Mouse (Mus musculus): ENCODE data around the gene Sox5. TPM values are rescaled to one million over a fixed set of nuclear protein-coding genes. Genes with fewer than 3 reads are reported as not detected.

The Sox5 gene
- polyA plus RNA-seq, 1 experiment from 2014 or later, result 38.9 TPM

GRCm38 (mm10) chr6:144351049-144351448 is 430.7 kb downstream of the Sox5 start:
- no peak overlapping the region for H3K27ac ChIP-seq (replicated peaks)
- ATAC-seq (ENCODE audit: low FRiP score, low read depth), result no peak
- no peaks in the 10 kb centered on the region for H3K36me3 ChIP-seq
- H3K4me3 ChIP-seq, result no peak overlapping the region
- H3K9ac ChIP-seq, result no peak overlapping the region
- no peak overlapping the region for H3K4me2 ChIP-seq
- 94% methylated on average over 6 of the region's 6 CpGs for WGBS
- no peaks in the 10 kb centered on the region for H3K27me3 ChIP-seq
- H3K9me3 ChIP-seq, result no peaks in the 10 kb centered on the region
- H3K4me1 ChIP-seq (replicated peaks), result no peaks in the 10 kb centered on the region

- Histone ChIP-seq H3K9me3 (no peaks in the 10 kb centered on the region), H3K9ac (no peak overlapping the region), H3K27me3 (peaks cover 1% of the 10 kb centered on the region; the same call in 1 of the 2 replicates), H3K36me3 (no peaks in the 10 kb centered on the region), H3K4me2 (peak overlapping the region; percentile 9; the same call in 1 of the 2 replicates), H3K4me3 (no peak overlapping the region), H3K27ac (replicated peaks) (no peak overlapping the region), H3K4me1 (replicated peaks) (0 out of 2 replicates have a peak, but pooled peaks cover 6% of the 10 kb centered on the region)
- 50% methylated on average over 11 of the region's 11 CpGs for WGBS
- no peak; the same call in 1 of the 2 replicates for ATAC-seq (ENCODE audit: low FRiP score, low read depth)
Measured at GRCm38 (mm10) chr6:144343338-144343737, 438.4 kb downstream of the Sox5 start.

GRCm38 (mm10) chr6:144339554-144339953 is 442.2 kb downstream of the Sox5 start:
- no peaks in the 10 kb centered on the region for H3K9me3 ChIP-seq
- H3K36me3 ChIP-seq, result no peaks in the 10 kb centered on the region
- peaks cover 5% of the 10 kb centered on the region; the same call in 1 of the 2 replicates for H3K27me3 ChIP-seq
- no peak overlapping the region for H3K4me3 ChIP-seq
- 96% methylated on average over 3 of the region's 3 CpGs for WGBS
- ATAC-seq (ENCODE audit: low FRiP score, low read depth), result no peak
- H3K4me1 ChIP-seq (replicated peaks), result peaks cover 12% of the 10 kb centered on the region
- H3K4me2 ChIP-seq, result no peak overlapping the region
- no peak overlapping the region for H3K27ac ChIP-seq (replicated peaks)
- H3K9ac ChIP-seq, result no peak overlapping the region

GRCm38 (mm10) chr6:144339006-144339405 is 442.8 kb downstream of the Sox5 start:
- no peak for ATAC-seq (ENCODE audit: low FRiP score, low read depth)
- Histone ChIP-seq H3K4me1 (replicated peaks) (peaks cover 12% of the 10 kb centered on the region), H3K4me3 (no peak overlapping the region), H3K4me2 (no peak overlapping the region), H3K27me3 (peaks cover 5% of the 10 kb centered on the region; the same call in 1 of the 2 replicates), H3K27ac (replicated peaks) (no peak overlapping the region), H3K9ac (no peak overlapping the region), H3K36me3 (no peaks in the 10 kb centered on the region), H3K9me3 (no peaks in the 10 kb centered on the region)
- WGBS, result 66% methylated on average over 13 of the region's 13 CpGs

- H3K36me3 ChIP-seq, result no peaks in the 10 kb centered on the region
- H3K4me2 ChIP-seq, result no peak overlapping the region
- H3K4me3 ChIP-seq, result no peak overlapping the region
- H3K4me1 ChIP-seq (replicated peaks), result peaks cover 12% of the 10 kb centered on the region
- WGBS, result 54% methylated on average over 4 of the region's 4 CpGs
- no peak overlapping the region for H3K9ac ChIP-seq
- no peaks in the 10 kb centered on the region for H3K9me3 ChIP-seq
- H3K27ac ChIP-seq (replicated peaks), result no peak overlapping the region
- H3K27me3 ChIP-seq, result peaks cover 5% of the 10 kb centered on the region; the same call in 1 of the 2 replicates
- ATAC-seq (ENCODE audit: low FRiP score, low read depth), result no peak
Measured at GRCm38 (mm10) chr6:144338221-144338620, 443.6 kb downstream of the Sox5 start.

GRCm38 (mm10) chr6:144337436-144337969 is 444.3 kb downstream of the Sox5 start:
- Histone ChIP-seq H3K4me2 (peak overlapping the region; percentile 29), H3K9ac (no peak overlapping the region), H3K27ac (replicated peaks) (no peak overlapping the region), H3K9me3 (no peaks in the 10 kb centered on the region), H3K4me1 (replicated peaks) (peaks cover 12% of the 10 kb centered on the region), H3K27me3 (peaks cover 5% of the 10 kb centered on the region; the same call in 1 of the 2 replicates), H3K36me3 (no peaks in the 10 kb centered on the region), H3K4me3 (no peak overlapping the region)
- ATAC-seq (ENCODE audit: low FRiP score, low read depth), result no peak
- WGBS, result 11% methylated on average over 14 of the region's 14 CpGs

GRCm38 (mm10) chr6:144336789-144337188 is 445.0 kb downstream of the Sox5 start:
- no peak for ATAC-seq (ENCODE audit: low FRiP score, low read depth)
- Histone ChIP-seq H3K4me1 (replicated peaks) (peaks cover 12% of the 10 kb centered on the region), H3K36me3 (no peaks in the 10 kb centered on the region), H3K9ac (no peak overlapping the region), H3K27me3 (peaks cover 5% of the 10 kb centered on the region; the same call in 1 of the 2 replicates), H3K27ac (replicated peaks) (no peak overlapping the region), H3K4me3 (no peak overlapping the region), H3K9me3 (no peaks in the 10 kb centered on the region), H3K4me2 (no peak overlapping the region)
- 95% methylated on average over 4 of the region's 4 CpGs for WGBS

GRCm38 (mm10) chr6:144333146-144333545 is 448.6 kb downstream of the Sox5 start:
- H3K9ac ChIP-seq, result no peak overlapping the region
- no peaks in the 10 kb centered on the region for H3K9me3 ChIP-seq
- ATAC-seq (ENCODE audit: low FRiP score, low read depth), result no peak
- peaks cover 2% of the 10 kb centered on the region; the same call in 1 of the 2 replicates for H3K27me3 ChIP-seq
- 92% methylated on average over 4 of the region's 4 CpGs for WGBS
- no peaks in the 10 kb centered on the region for H3K36me3 ChIP-seq
- no peak overlapping the region for H3K4me2 ChIP-seq
- peaks cover 6% of the 10 kb centered on the region for H3K4me1 ChIP-seq (replicated peaks)
- H3K27ac ChIP-seq (replicated peaks), result no peak overlapping the region
- no peak overlapping the region for H3K4me3 ChIP-seq

GRCm38 (mm10) chr6:144332027-144332426 is 449.8 kb downstream of the Sox5 start:
- no peak overlapping the region for H3K27ac ChIP-seq (replicated peaks)
- no peaks in the 10 kb centered on the region for H3K36me3 ChIP-seq
- no peak for ATAC-seq (ENCODE audit: low FRiP score, low read depth)
- H3K9ac ChIP-seq, result no peak overlapping the region
- H3K9me3 ChIP-seq, result no peaks in the 10 kb centered on the region
- H3K4me3 ChIP-seq, result no peak overlapping the region
- H3K4me1 ChIP-seq (replicated peaks), result no peaks in the 10 kb centered on the region
- WGBS, result 78% methylated on average over 4 of the region's 4 CpGs
- H3K4me2 ChIP-seq, result no peak overlapping the region
- H3K27me3 ChIP-seq, result no peaks in the 10 kb centered on the region

GRCm38 (mm10) chr6:144329311-144329930 is 452.4 kb downstream of the Sox5 start:
- H3K9me3 ChIP-seq, result no peaks in the 10 kb centered on the region
- no peak for ATAC-seq (ENCODE audit: low FRiP score, low read depth)
- no peak overlapping the region for H3K4me2 ChIP-seq
- H3K9ac ChIP-seq, result no peak overlapping the region
- H3K4me3 ChIP-seq, result no peak overlapping the region
- 80% methylated on average over 2 of the region's 2 CpGs for WGBS
- no peaks in the 10 kb centered on the region for H3K27me3 ChIP-seq
- H3K27ac ChIP-seq (replicated peaks), result no peak overlapping the region
- no peaks in the 10 kb centered on the region for H3K36me3 ChIP-seq
- no peaks in the 10 kb centered on the region for H3K4me1 ChIP-seq (replicated peaks)

GRCm38 (mm10) chr6:144328779-144329178 is 453.0 kb downstream of the Sox5 start:
- H3K36me3 ChIP-seq, result no peaks in the 10 kb centered on the region
- H3K27ac ChIP-seq (replicated peaks), result no peak overlapping the region
- H3K4me2 ChIP-seq, result no peak overlapping the region
- H3K27me3 ChIP-seq, result no peaks in the 10 kb centered on the region
- 86% methylated on average over 4 of the region's 4 CpGs for WGBS
- H3K9me3 ChIP-seq, result no peaks in the 10 kb centered on the region
- H3K4me3 ChIP-seq, result no peak overlapping the region
- no peak overlapping the region for H3K9ac ChIP-seq
- no peak for ATAC-seq (ENCODE audit: low FRiP score, low read depth)
- no peaks in the 10 kb centered on the region for H3K4me1 ChIP-seq (replicated peaks)

GRCm38 (mm10) chr6:144326817-144327216 is 455.0 kb downstream of the Sox5 start:
- H3K36me3 ChIP-seq, result no peaks in the 10 kb centered on the region
- H3K4me1 ChIP-seq (replicated peaks), result no peaks in the 10 kb centered on the region
- H3K27ac ChIP-seq (replicated peaks), result no peak overlapping the region
- 88% methylated on average over 3 of the region's 3 CpGs for WGBS
- H3K4me3 ChIP-seq, result no peak overlapping the region
- no peak overlapping the region for H3K9ac ChIP-seq
- H3K4me2 ChIP-seq, result no peak overlapping the region
- no peak for ATAC-seq (ENCODE audit: low FRiP score, low read depth)
- no peaks in the 10 kb centered on the region for H3K27me3 ChIP-seq
- H3K9me3 ChIP-seq, result no peaks in the 10 kb centered on the region

All from hindbrain, embryonic 15.5 days (tissue).